Mouse (Mus musculus): ENCODE data around the gene Vmn1r14. TPM values are rescaled to one million over a fixed set of nuclear protein-coding genes. Genes with fewer than 3 reads are reported as not detected.

The Vmn1r14 gene
- polyA plus RNA-seq, 1 experiment: not detected

DNA sequence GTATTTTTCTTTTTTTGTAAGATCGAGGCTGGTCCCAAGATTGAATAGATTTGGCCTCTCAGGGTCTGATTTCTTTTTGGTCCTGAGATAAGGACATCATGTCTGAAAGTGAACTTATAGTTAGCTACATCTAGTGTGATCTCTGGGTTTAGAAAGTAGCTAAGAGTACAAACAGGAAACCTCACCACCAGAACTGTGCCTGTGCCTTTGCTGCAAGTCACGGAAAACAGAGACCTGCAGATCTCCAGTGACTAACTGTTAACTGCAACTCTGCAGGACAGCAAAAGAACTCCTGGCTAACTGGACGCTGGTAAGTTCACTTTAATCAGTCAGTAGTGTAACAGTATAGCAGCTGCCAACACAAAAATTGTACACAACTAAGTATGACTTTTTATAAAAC lies 40.4 kb downstream of the Vmn1r14 start:
- TF ChIP-seq MAX (IDR thresholded peaks at IDR 0.05; ENCODE audit: low read depth) (no peak), REST (IDR thresholded peaks at IDR 0.05; ENCODE audit: insufficient read depth, insufficient read length) (no peak), POLR2A (IDR thresholded peaks at IDR 0.05; ENCODE audit: insufficient read length, low read depth) (no peak), TCF3 (IDR thresholded peaks at IDR 0.05; ENCODE audit: insufficient read length, low read depth) (no peak), USF1 (IDR thresholded peaks at IDR 0.05; ENCODE audit: low read depth) (no peak), CEBPB (IDR thresholded peaks at IDR 0.05; ENCODE audit: insufficient read depth, poor library complexity, severe bottlenecking) (no peak), MYOD1 (IDR thresholded peaks at IDR 0.05; ENCODE audit: control insufficient read depth in 1 of 3, insufficient read length in 2 of 3, low read depth in 2 of 3) (no peak), SRF (IDR thresholded peaks at IDR 0.05; ENCODE audit: control insufficient read depth, insufficient read length, low read depth) (no peak), TCF12 (IDR thresholded peaks at IDR 0.05; ENCODE audit: insufficient read depth, poor library complexity, severe bottlenecking) (no peak), POLR2AphosphoS2 (IDR thresholded peaks at IDR 0.05; ENCODE audit: insufficient read length, low read depth) (no peak), E2F4 (IDR thresholded peaks at IDR 0.05; ENCODE audit: insufficient read depth) (no peak), MYOG (IDR thresholded peaks at IDR 0.05; ENCODE audit: control insufficient read depth in 1 of 3, insufficient read depth in 1 of 3, insufficient read length in 2 of 3, low read depth in 2 of 3) (no peak)
- no peaks in the 10 kb centered on the region for H3K79me2 ChIP-seq (ENCODE audit: control insufficient read depth, insufficient read depth)
- no peaks in the 10 kb centered on the region for H3K27me3 ChIP-seq (ENCODE audit: control insufficient read depth, insufficient read depth, insufficient read length)
- no peak overlapping the region for H3K4me3 ChIP-seq
- H3ac ChIP-seq (ENCODE audit: control insufficient read depth, insufficient read length): no peak overlapping the region
- H3K36me3 ChIP-seq (ENCODE audit: control insufficient read depth, insufficient read depth): no peaks in the 10 kb centered on the region
- H3K4me2 ChIP-seq (ENCODE audit: low read depth): no peak overlapping the region

GRCm38 (mm10) chr6:57272517-57272916 lies 41.0 kb downstream of the Vmn1r14 start:
- TF ChIP-seq CEBPB (IDR thresholded peaks at IDR 0.05; ENCODE audit: insufficient read depth, poor library complexity, severe bottlenecking) (no peak), POLR2AphosphoS2 (IDR thresholded peaks at IDR 0.05; ENCODE audit: insufficient read length, low read depth) (no peak), REST (IDR thresholded peaks at IDR 0.05; ENCODE audit: insufficient read depth, insufficient read length) (no peak), TCF3 (IDR thresholded peaks at IDR 0.05; ENCODE audit: insufficient read length, low read depth) (no peak), E2F4 (IDR thresholded peaks at IDR 0.05; ENCODE audit: insufficient read depth) (no peak), MAX (IDR thresholded peaks at IDR 0.05; ENCODE audit: low read depth) (no peak), MYOG (IDR thresholded peaks at IDR 0.05; ENCODE audit: control insufficient read depth in 1 of 3, insufficient read depth in 1 of 3, insufficient read length in 2 of 3, low read depth in 2 of 3) (no peak), POLR2A (IDR thresholded peaks at IDR 0.05; ENCODE audit: insufficient read length, low read depth) (no peak), SRF (IDR thresholded peaks at IDR 0.05; ENCODE audit: control insufficient read depth, insufficient read length, low read depth) (no peak), USF1 (IDR thresholded peaks at IDR 0.05; ENCODE audit: low read depth) (no peak), TCF12 (IDR thresholded peaks at IDR 0.05; ENCODE audit: insufficient read depth, poor library complexity, severe bottlenecking) (no peak), MYOD1 (IDR thresholded peaks at IDR 0.05; ENCODE audit: control insufficient read depth in 1 of 3, insufficient read length in 2 of 3, low read depth in 2 of 3) (no peak)
- Histone ChIP-seq H3ac (ENCODE audit: control insufficient read depth, insufficient read length) (no peak overlapping the region), H3K36me3 (ENCODE audit: control insufficient read depth, insufficient read depth) (no peaks in the 10 kb centered on the region), H3K4me3 (no peak overlapping the region), H3K4me2 (ENCODE audit: low read depth) (no peak overlapping the region), H3K27me3 (ENCODE audit: control insufficient read depth, insufficient read depth, insufficient read length) (no peaks in the 10 kb centered on the region), H3K79me2 (ENCODE audit: control insufficient read depth, insufficient read depth) (no peaks in the 10 kb centered on the region)

GRCm38 (mm10) chr6:57278952-57279351 lies 47.5 kb downstream of the Vmn1r14 start:
- no peak overlapping the region for H3K4me2 ChIP-seq (ENCODE audit: low read depth)
- no peak overlapping the region for H3ac ChIP-seq (ENCODE audit: control insufficient read depth, insufficient read length)
- H3K79me2 ChIP-seq (ENCODE audit: control insufficient read depth, insufficient read depth): no peaks in the 10 kb centered on the region
- H3K27me3 ChIP-seq (ENCODE audit: control insufficient read depth, insufficient read depth, insufficient read length): no peaks in the 10 kb centered on the region
- TF ChIP-seq USF1 (IDR thresholded peaks at IDR 0.05; ENCODE audit: low read depth) (no peak), TCF3 (IDR thresholded peaks at IDR 0.05; ENCODE audit: insufficient read length, low read depth) (no peak), REST (IDR thresholded peaks at IDR 0.05; ENCODE audit: insufficient read depth, insufficient read length) (no peak), E2F4 (IDR thresholded peaks at IDR 0.05; ENCODE audit: insufficient read depth) (no peak), MYOD1 (IDR thresholded peaks at IDR 0.05; ENCODE audit: control insufficient read depth in 1 of 3, insufficient read length in 2 of 3, low read depth in 2 of 3) (no peak), POLR2A (IDR thresholded peaks at IDR 0.05; ENCODE audit: insufficient read length, low read depth) (no peak), TCF12 (IDR thresholded peaks at IDR 0.05; ENCODE audit: insufficient read depth, poor library complexity, severe bottlenecking) (no peak), SRF (IDR thresholded peaks at IDR 0.05; ENCODE audit: control insufficient read depth, insufficient read length, low read depth) (no peak), MAX (IDR thresholded peaks at IDR 0.05; ENCODE audit: low read depth) (no peak), MYOG (IDR thresholded peaks at IDR 0.05; ENCODE audit: control insufficient read depth in 1 of 3, insufficient read depth in 1 of 3, insufficient read length in 2 of 3, low read depth in 2 of 3) (no peak), CEBPB (IDR thresholded peaks at IDR 0.05; ENCODE audit: insufficient read depth, poor library complexity, severe bottlenecking) (no peak), POLR2AphosphoS2 (IDR thresholded peaks at IDR 0.05; ENCODE audit: insufficient read length, low read depth) (no peak)
- H3K4me3 ChIP-seq: no peak overlapping the region
- no peaks in the 10 kb centered on the region for H3K36me3 ChIP-seq (ENCODE audit: control insufficient read depth, insufficient read depth)

Other genes with a start within 250 kb of the Vmn1r14 start
- gene Vmn1r6, start 234.4 kb upstream of the Vmn1r14 start, polyA plus RNA-seq (2012; fragmentation: generic; extraction: Trizol): not detected
- gene Vmn1r7, start 206.4 kb upstream of the Vmn1r14 start, polyA plus RNA-seq (2012; fragmentation: generic; extraction: Trizol): not detected
- not detected for gene Vmn1r8, start 199.4 kb upstream of the Vmn1r14 start, polyA plus RNA-seq (2012; fragmentation: generic; extraction: Trizol)
- gene Vmn1r9, start 164.9 kb upstream of the Vmn1r14 start, polyA plus RNA-seq (2012; fragmentation: generic; extraction: Trizol): not detected
- not detected for gene Vmn1r10, start 122.2 kb upstream of the Vmn1r14 start, polyA plus RNA-seq (2012; fragmentation: generic; extraction: Trizol)
- not detected for gene Vmn1r11, start 98.2 kb upstream of the Vmn1r14 start, polyA plus RNA-seq (2012; fragmentation: generic; extraction: Trizol)
- gene Vmn1r12, start 74.8 kb upstream of the Vmn1r14 start, polyA plus RNA-seq (2012; fragmentation: generic; extraction: Trizol): not detected
- gene Vmn1r13, start 28.4 kb upstream of the Vmn1r14 start, polyA plus RNA-seq (2012; fragmentation: generic; extraction: Trizol): not detected
- gene Vmn1r15, start 26.3 kb downstream of the Vmn1r14 start, polyA plus RNA-seq (2012; fragmentation: generic; extraction: Trizol): not detected
- not detected for gene Vmn1r16, start 97.8 kb downstream of the Vmn1r14 start, polyA plus RNA-seq (2012; fragmentation: generic; extraction: Trizol)
- not detected for gene Vmn1r17, start 132.0 kb downstream of the Vmn1r14 start, polyA plus RNA-seq (2012; fragmentation: generic; extraction: Trizol)
- not detected for gene Vmn1r18, start 164.1 kb downstream of the Vmn1r14 start, polyA plus RNA-seq (2012; fragmentation: generic; extraction: Trizol)
- gene Vmn1r19, start 172.1 kb downstream of the Vmn1r14 start, polyA plus RNA-seq (2012; fragmentation: generic; extraction: Trizol): not detected
- gene Vmn1r20, start 197.2 kb downstream of the Vmn1r14 start, polyA plus RNA-seq (2012; fragmentation: generic; extraction: Trizol): not detected

All from myocyte (in vitro differentiated cells).